Mouse (Mus musculus) lung, postnatal 0 days (tissue): Measurements from ENCODE around the gene Lgr6. TPM values are rescaled to one million over a fixed set of nuclear protein-coding genes. Genes with fewer than 3 reads are reported as not detected.
A peak's percentile ranks its signal among the peaks of the same experiment; 100 is the strongest.
"Not testable (repeated sequence)": the region's sequence is repeated elsewhere in the genome, so short reads cannot be mapped to it uniquely, and the experiment has no call there.

ENCODE experiments used
- ATAC-seq: fragments of 200-750 bp; cut with Nextera tagmentation; 2 replicates; pipeline ENCODE4 v1.8.0; 2017; ENCODE audit warnings: moderate library complexity
- DNase-seq: peaks from one replicate; pipeline ENCODE4 v3.0.0-alpha.2; 2016; ENCODE audit warnings: low spot score
- H3K27ac ChIP-seq: fragments of 300-500 bp; sonication (generic); 2 replicates; pipeline ENCODE4 v1.5.1; 2014; ENCODE audit warnings: antibody characterized with exemption, mild to moderate bottlenecking, low read length, mixed read lengths
- H3K27me3 ChIP-seq: fragments of 300-500 bp; sonication (generic); replicated peaks from 2 replicates; pipeline ENCODE4 v1.6.1; 2014; ENCODE audit warnings: low read length, mixed read lengths; ENCODE audit not compliant: insufficient read depth
- H3K36me3 ChIP-seq: fragments of 300-500 bp; sonication (generic); 2 replicates; pipeline ENCODE4 v1.6.1; 2014; ENCODE audit warnings: low read length, mixed read lengths; ENCODE audit not compliant: insufficient read depth
- H3K4me1 ChIP-seq: fragments of 300-500 bp; sonication (generic); 2 replicates; pipeline ENCODE4 v1.6.1; 2014; ENCODE audit warnings: antibody characterized with exemption, low read depth, low read length, mixed read lengths; ENCODE audit not compliant: insufficient read depth
- H3K4me2 ChIP-seq: fragments of 300-500 bp; sonication (generic); replicated peaks from 2 replicates; pipeline ENCODE4 v1.6.1; 2014; ENCODE audit warnings: low read depth, mild to moderate bottlenecking, low read length, moderate library complexity, mixed read lengths
- H3K4me3 ChIP-seq: fragments of 300-500 bp; sonication (generic); 2 replicates; pipeline ENCODE4 v1.5.1; 2014; ENCODE audit warnings: low read depth, low read length
- H3K9ac ChIP-seq: fragments of 300-500 bp; sonication (generic); replicated peaks from 2 replicates; pipeline ENCODE4 v1.6.1; 2014; ENCODE audit warnings: low read depth, mild to moderate bottlenecking
- H3K9me3 ChIP-seq: fragments of 300-500 bp; sonication (generic); 2 replicates; pipeline ENCODE4 v1.6.1; 2016; ENCODE audit warnings: low read length, mixed read lengths
- CTCF ChIP-seq: IDR thresholded peaks from 2 replicates; pipeline ENCODE4 v1.5.1; 2016; ENCODE audit warnings: antibody characterized with exemption, mild to moderate bottlenecking
- EP300 ChIP-seq: IDR thresholded peaks from 2 replicates; pipeline ENCODE4 v1.6.1; 2016; ENCODE audit warnings: antibody characterized with exemption, mild to moderate bottlenecking, control low read depth
- WGBS: fragments of 180-500 bp; shearing (Covaris S2); extraction: QIAGEN DNeasy Blood & Tissue Kit; methylation state at CpG from one replicate; pipeline ENCODE4 v1.1.7; 2014; 5-methylcytosine and 5-hydroxymethylcytosine counted together
- polyA plus RNA-seq: library from polyadenylated mRNA; unstranded; fragments of >200 nt; fragmentation: Nextera tagmentation; extraction: Ambion mirVana; gene quantifications from 2 replicates; pipeline ENCODE4 v1.2.1, GENCODE M21; 2015

The Lgr6 gene
- polyA plus RNA-seq, 1 experiment from 2014 or later = 2.9 TPM

- no peak for DNase-seq
- TF ChIP-seq CTCF (no peak), EP300 (no peak)
- WGBS = 92% methylated on average over 8 of the region's 8 CpGs
- Histone ChIP-seq H3K27me3 (no peaks in the 10 kb centered on the region; the same call in 1 of the 2 replicates), H3K4me2 (no peak overlapping the region), H3K36me3 (no peaks in the 10 kb centered on the region), H3K9ac (no peak overlapping the region), H3K4me3 (no peak overlapping the region), H3K27ac (no peak overlapping the region), H3K9me3 (no peaks in the 10 kb centered on the region), H3K4me1 (no peaks in the 10 kb centered on the region)
- ATAC-seq = no peak
Observed at GRCm38 (mm10) chr1:135124573-135125363, 19.7 kb upstream of the Lgr6 start.

- H3K9ac ChIP-seq = no peak overlapping the region
- H3K4me3 ChIP-seq = no peak overlapping the region
- H3K27ac ChIP-seq = no peak overlapping the region
- no peak overlapping the region for H3K4me2 ChIP-seq
- H3K4me1 ChIP-seq = no peaks in the 10 kb centered on the region
- ATAC-seq = peak; percentile 60; the same call in 1 of the 2 replicates
- no peaks in the 10 kb centered on the region for H3K36me3 ChIP-seq
- H3K27me3 ChIP-seq = no peaks in the 10 kb centered on the region
- 9% methylated on average over 8 of the region's 8 CpGs for WGBS
- TF ChIP-seq CTCF (peak; percentile 95), EP300 (no peak)
- DNase-seq = peak; percentile 72
- H3K9me3 ChIP-seq = no peaks in the 10 kb centered on the region
Observed at GRCm38 (mm10) chr1:135112661-135113060, 7.6 kb upstream of the Lgr6 start.

GRCm38 (mm10) chr1:135111271-135111670, 6.2 kb upstream of the Lgr6 start:
- not testable (repeated sequence) for H3K27ac ChIP-seq, H3K9ac ChIP-seq, H3K36me3 ChIP-seq, H3K27me3 ChIP-seq, H3K4me2 ChIP-seq, H3K9me3 ChIP-seq, ATAC-seq, DNase-seq, H3K4me1 ChIP-seq, H3K4me3 ChIP-seq
- 49% methylated on average over 4 of the region's 5 CpGs for WGBS

- H3K4me2 ChIP-seq = no peak overlapping the region
- H3K4me3 ChIP-seq = no peak overlapping the region
- H3K27me3 ChIP-seq = peaks cover 1% of the 10 kb centered on the region
- whole genome bisulfite sequencing = 17% methylated on average over 6 of the region's 6 CpGs
- no peak for ATAC-seq
- no peaks in the 10 kb centered on the region for H3K4me1 ChIP-seq
- H3K36me3 ChIP-seq = no peaks in the 10 kb centered on the region
- no peak overlapping the region for H3K27ac ChIP-seq
- no peaks in the 10 kb centered on the region for H3K9me3 ChIP-seq
- peak; percentile 62 for DNase-seq
- peak; percentile 96 for TF ChIP-seq CTCF
- no peak for TF ChIP-seq EP300
- H3K9ac ChIP-seq = no peak overlapping the region
Observed at GRCm38 (mm10) chr1:135110075-135110474, 5.0 kb upstream of the Lgr6 start.

- H3K9me3 ChIP-seq = no peaks in the 10 kb centered on the region
- H3K4me1 ChIP-seq = no peaks in the 10 kb centered on the region
- peaks cover 16% of the 10 kb centered on the region for H3K27me3 ChIP-seq
- ATAC-seq (0 out of 2 replicates have a peak, but pooled peaks have one; percentile 18), DNase-seq (no peak)
- WGBS = 40% methylated on average over 6 of the region's 6 CpGs
- TF ChIP-seq EP300 (no peak), CTCF (peak; percentile 77)
- no peak overlapping the region for H3K4me3 ChIP-seq
- H3K4me2 ChIP-seq = no peak overlapping the region
- H3K27ac ChIP-seq = no peak overlapping the region
- H3K36me3 ChIP-seq = no peaks in the 10 kb centered on the region
- H3K9ac ChIP-seq = no peak overlapping the region
Observed at GRCm38 (mm10) chr1:135108611-135109010, 3.5 kb upstream of the Lgr6 start.

- peaks cover 17% of the 10 kb centered on the region for H3K27me3 ChIP-seq
- peak; percentile 71 for DNase-seq
- no peaks in the 10 kb centered on the region for H3K4me1 ChIP-seq
- ATAC-seq = peak; percentile 48; the same call in 1 of the 2 replicates
- H3K27ac ChIP-seq = no peak overlapping the region
- TF ChIP-seq EP300 = no peak
- peak; percentile 91 for TF ChIP-seq CTCF
- H3K9me3 ChIP-seq = no peaks in the 10 kb centered on the region
- H3K4me2 ChIP-seq = no peak overlapping the region
- 2% methylated on average over 8 of the region's 8 CpGs for WGBS
- H3K36me3 ChIP-seq = no peaks in the 10 kb centered on the region
- H3K9ac ChIP-seq = no peak overlapping the region
- no peak overlapping the region for H3K4me3 ChIP-seq
Observed at GRCm38 (mm10) chr1:135105951-135106350, 875 bp upstream of the Lgr6 start.
